Mouse (Mus musculus): ENCODE measurements around the gene Ranbp17.

GRCm38 (mm10) chr11:33162211-33162997, 351.1 kb downstream of the Ranbp17 start:
- TF ChIP-seq CTCF (IDR thresholded peaks at IDR 0.05; ENCODE audit: low read depth, low read length) (no peak), POLR2A (IDR thresholded peaks at IDR 0.05; ENCODE audit: extremely low read depth, insufficient read depth, low read length) (no peak)
